Mouse (Mus musculus) intestine, postnatal 0 days (tissue): Measurements from ENCODE around the gene Crisp4. TPM values are rescaled to one million over a fixed set of nuclear protein-coding genes. Genes with fewer than 3 reads are reported as not detected.

Source experiments
- ATAC-seq: fragments of 200-750 bp; cut with Nextera tagmentation; 2 replicates; pipeline ENCODE4 v1.8.0; 2017; ENCODE audit warnings: mild to moderate bottlenecking, moderate TSS enrichment, moderate library complexity
- H3K27ac ChIP-seq: fragments of 300-500 bp; sonication (generic); 2 replicates; pipeline ENCODE4 v1.5.1; 2014; ENCODE audit warnings: mild to moderate bottlenecking, low read depth, low read length, moderate library complexity
- H3K27me3 ChIP-seq: fragments of 300-500 bp; sonication (generic); replicated peaks from 2 replicates; pipeline ENCODE4 v1.6.1; 2014; ENCODE audit warnings: low read length, mixed read lengths; ENCODE audit not compliant: control insufficient read depth, insufficient read depth
- H3K36me3 ChIP-seq: fragments of 300-500 bp; sonication (generic); 2 replicates; pipeline ENCODE4 v1.6.1; 2014; ENCODE audit warnings: mild to moderate bottlenecking, moderate library complexity; ENCODE audit not compliant: control insufficient read depth, insufficient read depth
- H3K4me1 ChIP-seq: fragments of 300-500 bp; sonication (generic); replicated peaks from 2 replicates; pipeline ENCODE4 v1.6.1; 2014; ENCODE audit warnings: antibody characterized with exemption, low read length, mixed read lengths; ENCODE audit not compliant: control insufficient read depth, insufficient read depth
- H3K4me2 ChIP-seq: fragments of 300-500 bp; sonication (generic); replicated peaks from 2 replicates; pipeline ENCODE4 v1.6.1; 2014; ENCODE audit warnings: low read depth, mild to moderate bottlenecking, moderate library complexity
- H3K4me3 ChIP-seq: fragments of 300-500 bp; sonication (generic); 2 replicates; pipeline ENCODE4 v1.5.1; 2014; ENCODE audit warnings: low read depth, low read length
- H3K9ac ChIP-seq: fragments of 300-500 bp; sonication (generic); 2 replicates; pipeline ENCODE4 v1.6.1; 2014; ENCODE audit warnings: mild to moderate bottlenecking, low read depth, low read length
- H3K9me3 ChIP-seq: fragments of 300-500 bp; sonication (generic); 2 replicates; pipeline ENCODE4 v1.6.1; 2016; ENCODE audit warnings: mixed run types; ENCODE audit not compliant: control insufficient read depth
- CTCF ChIP-seq: sonication (generic); IDR thresholded peaks from 2 replicates; pipeline ENCODE4 v1.5.1; 2016; ENCODE audit warnings: low read depth, mild to moderate bottlenecking, control low read depth, antibody characterized with exemption, moderate library complexity
- WGBS: fragments of 180-500 bp; shearing (Covaris S2); extraction: QIAGEN DNeasy Blood & Tissue Kit; methylation state at CpG from one replicate; pipeline ENCODE4 v1.1.7; 2014; 5-methylcytosine and 5-hydroxymethylcytosine counted together
- polyA plus RNA-seq: library from polyadenylated mRNA; unstranded; fragments of >200 nt; fragmentation: Nextera tagmentation; extraction: Ambion mirVana; gene quantifications from 2 replicates; pipeline ENCODE4 v1.2.1, GENCODE M21; 2015

Crisp4 gene
- not detected in 2 replicates for polyA plus RNA-seq

GRCm38 (mm10) chr1:18145802-18146201 lies at the start of gene Crisp4:
TSS of gene Crisp4 (minus strand) at chr1:18145902.
- WGBS = 68% methylated on average over 3 of the region's 3 CpGs

GRCm38 (mm10) chr1:18191719-18192118 lies 46.0 kb upstream of the Crisp4 start:
- Histone ChIP-seq H3K4me1 (no peaks in the 10 kb centered on the region), H3K4me2 (no peak overlapping the region), H3K9ac (no peak overlapping the region), H3K4me3 (no peak overlapping the region), H3K9me3 (no peaks in the 10 kb centered on the region), H3K27me3 (no peaks in the 10 kb centered on the region), H3K36me3 (no peaks in the 10 kb centered on the region), H3K27ac (no peak overlapping the region)
- no peak for TF ChIP-seq CTCF
- no peak for ATAC-seq
- WGBS = 52% methylated on average over 4 of the region's 4 CpGs

More at GRCm38 (mm10) chr1:18145802-18146201, at the start of gene Crisp4:
- Histone ChIP-seq H3K27ac (no peak within 1 kb of the TSS), H3K4me2 (no peak within 1 kb of the TSS), H3K36me3 (no peaks in the 10 kb centered on the region), H3K9me3 (no peaks in the 10 kb centered on the region), H3K9ac (no peak within 1 kb of the TSS), H3K4me3 (no peak within 1 kb of the TSS), H3K4me1 (no peaks in the 10 kb centered on the region), H3K27me3 (no peaks in the 10 kb centered on the region)
- no peak for ATAC-seq
- no peak for TF ChIP-seq CTCF

- no peak overlapping the region for H3K4me3 ChIP-seq
- 26% methylated on average over 1 of the region's 1 CpGs for whole genome bisulfite sequencing
Measured at GRCm38 (mm10) chr1:18190714-18191712, 45.3 kb upstream of the Crisp4 start.

GRCm38 (mm10) chr1:18181167-18181566 lies 35.5 kb upstream of the Crisp4 start:
- H3K4me1 ChIP-seq = no peaks in the 10 kb centered on the region
- WGBS = 74% methylated on average over 3 of the region's 3 CpGs
- H3K9ac ChIP-seq = no peak overlapping the region
- no peak overlapping the region for H3K4me3 ChIP-seq
- no peaks in the 10 kb centered on the region for H3K9me3 ChIP-seq
- no peak for ATAC-seq
- no peak overlapping the region for H3K4me2 ChIP-seq
- no peaks in the 10 kb centered on the region for H3K27me3 ChIP-seq
- H3K27ac ChIP-seq = no peak overlapping the region
- no peak for TF ChIP-seq CTCF
- no peaks in the 10 kb centered on the region for H3K36me3 ChIP-seq

More at GRCm38 (mm10) chr1:18190714-18191712, 45.3 kb upstream of the Crisp4 start:
- Histone ChIP-seq H3K4me1 (no peaks in the 10 kb centered on the region), H3K36me3 (no peaks in the 10 kb centered on the region), H3K27ac (no peak overlapping the region), H3K27me3 (no peaks in the 10 kb centered on the region), H3K9me3 (no peaks in the 10 kb centered on the region), H3K4me2 (no peak overlapping the region), H3K9ac (no peak overlapping the region)
- ATAC-seq = no peak
- no peak for TF ChIP-seq CTCF

GRCm38 (mm10) chr1:18170573-18170972 lies 24.9 kb upstream of the Crisp4 start:
- Histone ChIP-seq H3K4me2 (no peak overlapping the region), H3K9ac (no peak overlapping the region), H3K4me3 (no peak overlapping the region), H3K4me1 (no peaks in the 10 kb centered on the region), H3K36me3 (no peaks in the 10 kb centered on the region), H3K27ac (no peak overlapping the region), H3K9me3 (no peaks in the 10 kb centered on the region), H3K27me3 (no peaks in the 10 kb centered on the region)
- no peak for ATAC-seq
- no peak for TF ChIP-seq CTCF
- WGBS = 69% methylated on average over 4 of the region's 4 CpGs

GRCm38 (mm10) chr1:18168261-18168660 lies 22.6 kb upstream of the Crisp4 start:
- H3K9me3 ChIP-seq = no peaks in the 10 kb centered on the region
- no peaks in the 10 kb centered on the region for H3K4me1 ChIP-seq
- ATAC-seq = no peak
- no peak overlapping the region for H3K9ac ChIP-seq
- 83% methylated on average over 1 of the region's 1 CpGs for WGBS
- no peak overlapping the region for H3K4me3 ChIP-seq
- H3K4me2 ChIP-seq = no peak overlapping the region
- no peaks in the 10 kb centered on the region for H3K27me3 ChIP-seq
- no peaks in the 10 kb centered on the region for H3K36me3 ChIP-seq
- H3K27ac ChIP-seq = no peak overlapping the region
- TF ChIP-seq CTCF = no peak
